In the genomic region with DNA sequence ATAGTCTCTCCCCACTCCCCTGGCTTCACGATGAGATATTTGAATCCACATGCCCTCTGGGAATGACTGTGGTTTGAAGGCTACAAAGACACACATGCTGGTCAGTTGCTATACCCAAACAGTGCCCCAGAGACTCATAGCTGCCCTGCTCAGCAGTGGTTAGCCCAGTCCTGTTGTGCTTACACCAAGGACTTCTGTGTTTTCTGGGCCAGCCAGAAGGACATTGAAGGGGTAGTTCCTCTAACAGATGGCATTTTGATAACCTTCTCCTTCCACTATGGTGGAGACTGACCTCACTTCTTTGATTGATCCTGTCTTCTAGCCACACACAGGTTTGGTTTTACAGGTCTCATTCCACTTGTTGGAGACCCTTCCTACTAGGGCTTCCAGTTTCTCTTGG, we compare ENCODE assay signal across 13 mouse cellular contexts.
DNase-seq lines count a peak whose midpoint lies in the region; ATAC-seq lines count a peak whose summit lies in the region.
"Had no signal": no experiment of that assay in that cellular context is flagged by ENCODE, and none has a peak within 500 bp of the region (broad histone marks: within the 10 kb centered on the region; RNA-seq: fewer than 3 reads in every experiment).

No protein-coding gene starts in this region.

- no peak for DNase-seq in heart, postnatal 25 days (ENCODE audit: low spot score)
- no peak for DNase-seq in lung, postnatal 36 days
- no peak for DNase-seq in cerebellum, adult 8-10 months
- no peak for DNase-seq in spleen, adult 12 weeks (ENCODE audit: low spot score)
- DNase-seq: cerebellum, adult 11-12 months; spleen, adult 18-20 months had no signal

- H3K27me3 ChIP-seq in heart, embryonic 13.5 days (replicated peaks), result no peaks in the 10 kb centered on the region
- H3K27me3 ChIP-seq in lung, embryonic 16.5 days (ENCODE audit: control insufficient read depth, insufficient read depth, low read depth, low read length), result no peaks in the 10 kb centered on the region
- no peaks in the 10 kb centered on the region for H3K27me3 ChIP-seq in hindbrain, embryonic 15.5 days
- no peaks in the 10 kb centered on the region for H3K27me3 ChIP-seq in stomach, embryonic 14.5 days (ENCODE audit: control insufficient read depth, insufficient read depth, low read length)
- H3K27me3 ChIP-seq: neural tube, embryonic 12.5 days had no signal

- no peak for ATAC-seq in heart, embryonic 13.5 days (ENCODE audit: extremely low read depth, insufficient number of reproducible peaks, low FRiP score, low TSS enrichment)
- ATAC-seq in lung, embryonic 16.5 days (ENCODE audit: low read depth), result no peak
- ATAC-seq in hindbrain, embryonic 15.5 days (ENCODE audit: low FRiP score, low read depth), result no peak
- ATAC-seq in stomach, embryonic 14.5 days (ENCODE audit: insufficient number of reproducible peaks, insufficient read depth, low FRiP score, low read depth), result no peak
- ATAC-seq: activated CD4-positive, CD25-positive, alpha-beta regulatory T cell, adult 4 months had no signal

- H3K4me3 ChIP-seq in heart, embryonic 13.5 days, result no peak overlapping the region
- no peak overlapping the region for H3K4me3 ChIP-seq in lung, embryonic 16.5 days (ENCODE audit: low read length)
- H3K4me3 ChIP-seq in hindbrain, embryonic 15.5 days, result no peak overlapping the region
- H3K4me3 ChIP-seq in stomach, embryonic 14.5 days (ENCODE audit: low read depth, low read length), result no peak overlapping the region
- H3K4me3 ChIP-seq: neural tube, embryonic 12.5 days had no signal

- intact Hi-C loops in heart, postnatal 25 days (cut with DNase I), result no loop called here

- no peaks in the 10 kb centered on the region for H3K9me3 ChIP-seq in heart, embryonic 13.5 days
- H3K9me3 ChIP-seq in lung, embryonic 16.5 days (ENCODE audit: control insufficient read depth, low read length), result peaks cover 2% of the 10 kb centered on the region; the same call in 1 of the 2 replicates
- no peaks in the 10 kb centered on the region for H3K9me3 ChIP-seq in hindbrain, embryonic 15.5 days
- H3K9me3 ChIP-seq in stomach, embryonic 14.5 days (ENCODE audit: control insufficient read depth, low read depth, low read length), result no peaks in the 10 kb centered on the region

- H3K36me3 ChIP-seq in heart, embryonic 13.5 days, result no peaks in the 10 kb centered on the region
- no peaks in the 10 kb centered on the region for H3K36me3 ChIP-seq in lung, embryonic 16.5 days (ENCODE audit: control insufficient read depth, insufficient read depth, low read length)
- H3K36me3 ChIP-seq in hindbrain, embryonic 15.5 days, result no peaks in the 10 kb centered on the region
- no peaks in the 10 kb centered on the region for H3K36me3 ChIP-seq in stomach, embryonic 14.5 days (ENCODE audit: control insufficient read depth, insufficient read depth, low read length)
- H3K36me3 ChIP-seq: neural tube, embryonic 12.5 days had no signal

- H3K27ac ChIP-seq in heart, embryonic 13.5 days (replicated peaks), result peak overlapping the region; percentile 91
- H3K27ac ChIP-seq in lung, embryonic 16.5 days (ENCODE audit: low read length), result peak overlapping the region; percentile 89
- peak overlapping the region; percentile 57; the same call in 1 of the 2 replicates for H3K27ac ChIP-seq in hindbrain, embryonic 15.5 days (replicated peaks)
- peak overlapping the region; percentile 90 for H3K27ac ChIP-seq in stomach, embryonic 14.5 days (ENCODE audit: low read length)
- H3K27ac ChIP-seq: macrophage; neural tube, embryonic 12.5 days had no signal

- H3K9ac ChIP-seq in heart, embryonic 13.5 days, result no peak overlapping the region
- H3K9ac ChIP-seq in lung, embryonic 16.5 days (ENCODE audit: low read length), result 0 out of 2 replicates have a peak overlapping the region, but pooled peaks have one; percentile 2
- H3K9ac ChIP-seq in hindbrain, embryonic 15.5 days, result no peak overlapping the region
- no peak overlapping the region for H3K9ac ChIP-seq in stomach, embryonic 14.5 days (replicated peaks; ENCODE audit: low read depth, low read length)
- H3K9ac ChIP-seq: neural tube, embryonic 12.5 days had no signal

- 77% methylated on average over 1 of the region's 1 CpGs for WGBS in heart, embryonic 13.5 days
- 76% methylated on average over 1 of the region's 1 CpGs for WGBS in lung, embryonic 16.5 days
- WGBS in hindbrain, embryonic 15.5 days, result 83% methylated on average over 1 of the region's 1 CpGs
- WGBS in stomach, embryonic 14.5 days, result 71% methylated on average over 1 of the region's 1 CpGs

- H3K4me1 ChIP-seq in heart, embryonic 13.5 days, result peaks cover 53% of the 10 kb centered on the region
- H3K4me1 ChIP-seq in lung, embryonic 16.5 days (replicated peaks; ENCODE audit: control insufficient read depth, insufficient read depth, low read length), result peaks cover 32% of the 10 kb centered on the region
- peaks cover 27% of the 10 kb centered on the region for H3K4me1 ChIP-seq in hindbrain, embryonic 15.5 days (replicated peaks)
- H3K4me1 ChIP-seq in stomach, embryonic 14.5 days (ENCODE audit: control insufficient read depth, insufficient read depth, low read length), result peaks cover 41% of the 10 kb centered on the region

- peak overlapping the region; percentile 38; the same call in 1 of the 2 replicates for H3K4me2 ChIP-seq in heart, embryonic 13.5 days
- no peak overlapping the region for H3K4me2 ChIP-seq in lung, embryonic 16.5 days (ENCODE audit: low read depth, low read length)
- no peak overlapping the region for H3K4me2 ChIP-seq in hindbrain, embryonic 15.5 days
- peak overlapping the region; percentile 24 for H3K4me2 ChIP-seq in stomach, embryonic 14.5 days (replicated peaks; ENCODE audit: low read depth, low read length)

Comparison
In these comparisons a context has a peak if more than half of its experiments do, and no peak if none do; other contexts are left out.
1. H3K4me2 ChIP-seq: peak in heart, embryonic 13.5 days (single experiment) and stomach, embryonic 14.5 days (single experiment); none in lung, embryonic 16.5 days (single experiment) and hindbrain, embryonic 15.5 days (single experiment).
2. Peak in every context shown above with its lines, with median percentiles within 50 percentile points of each other: H3K27ac ChIP-seq.